Mouse (Mus musculus): ENCODE measurements around the gene Pipox.

The Pipox gene

GRCm38 (mm10) chr11:77875269-77875668, 18.6 kb downstream of the Pipox start:
- DNase-seq = no peak

- no peak for DNase-seq
Observed at GRCm38 (mm10) chr11:77874685-77875231, 19.1 kb downstream of the Pipox start.

- DNase-seq = no peak
Observed at GRCm38 (mm10) chr11:77873116-77873515, 20.8 kb downstream of the Pipox start.

- DNase-seq = no peak
Observed at GRCm38 (mm10) chr11:77872685-77873084, 21.2 kb downstream of the Pipox start.

- DNase-seq = no peak
Observed at GRCm38 (mm10) chr11:77872236-77872635, 21.7 kb downstream of the Pipox start.

GRCm38 (mm10) chr11:77871436-77871835, 22.5 kb downstream of the Pipox start:
- no peak for DNase-seq

GRCm38 (mm10) chr11:77867419-77868083, 26.3 kb downstream of the Pipox start:
- DNase-seq = no peak

- DNase-seq = no peak
Observed at GRCm38 (mm10) chr11:77864771-77865170, 29.1 kb downstream of the Pipox start.

GRCm38 (mm10) chr11:77862887-77863286, 31.0 kb downstream of the Pipox start:
- DNase-seq = no peak

- no peak for DNase-seq
Observed at GRCm38 (mm10) chr11:77860947-77861346, 32.9 kb downstream of the Pipox start.

GRCm38 (mm10) chr11:77858589-77858988, 35.3 kb downstream of the Pipox start:
- no peak for DNase-seq

GRCm38 (mm10) chr11:77857089-77857488, 36.8 kb downstream of the Pipox start:
- no peak for DNase-seq

- no peak for DNase-seq
Observed at GRCm38 (mm10) chr11:77855396-77855795, 38.5 kb downstream of the Pipox start.

GRCm38 (mm10) chr11:77854641-77855040, 39.3 kb downstream of the Pipox start:
- no peak for DNase-seq

- DNase-seq = no peak
Observed at GRCm38 (mm10) chr11:77852941-77853668, 40.8 kb downstream of the Pipox start.

GRCm38 (mm10) chr11:77852195-77852594, 41.7 kb downstream of the Pipox start:
- no peak for DNase-seq

GRCm38 (mm10) chr11:77851483-77852010, 42.3 kb downstream of the Pipox start:
- DNase-seq = no peak

GRCm38 (mm10) chr11:77850401-77851244, 43.3 kb downstream of the Pipox start:
- no peak for DNase-seq

GRCm38 (mm10) chr11:77849151-77849550, 44.7 kb downstream of the Pipox start:
- no peak for DNase-seq

GRCm38 (mm10) chr11:77848131-77848530, 45.8 kb downstream of the Pipox start:
- DNase-seq = no peak

- no peak for DNase-seq
Observed at GRCm38 (mm10) chr11:77847599-77848128, 46.2 kb downstream of the Pipox start.

GRCm38 (mm10) chr11:77843906-77844200, 50.0 kb downstream of the Pipox start:
- DNase-seq = no peak
